Mouse (Mus musculus) embryonic stem cell, embryonic (primary cell): ENCODE results near the gene Cyp20a1.

ENCODE experiments used
- CTCF ChIA-PET, 4 experiments: fragments of 300-600 bp in 2 of 4; fragments of 350-600 bp in 2 of 4; sonication (Branson Sonifier 250); formaldehyde crosslinking; loops; one replicate each; lab custom pipeline; 2022; ENCODE audit warnings: inconsistent platforms in 2 of 4; lab: Charles Lee
- POLR2A ChIA-PET, 4 experiments: fragments of 300-600 bp in 2 of 4; fragments of 350-600 bp in 2 of 4; sonication (Branson Sonifier 250); formaldehyde crosslinking; loops; one replicate each; lab custom pipeline; 2022; ENCODE audit warnings: antibody characterized with exemption in 4 of 4, inconsistent platforms in 1 of 4; lab: Charles Lee

Cyp20a1 gene

DNA sequence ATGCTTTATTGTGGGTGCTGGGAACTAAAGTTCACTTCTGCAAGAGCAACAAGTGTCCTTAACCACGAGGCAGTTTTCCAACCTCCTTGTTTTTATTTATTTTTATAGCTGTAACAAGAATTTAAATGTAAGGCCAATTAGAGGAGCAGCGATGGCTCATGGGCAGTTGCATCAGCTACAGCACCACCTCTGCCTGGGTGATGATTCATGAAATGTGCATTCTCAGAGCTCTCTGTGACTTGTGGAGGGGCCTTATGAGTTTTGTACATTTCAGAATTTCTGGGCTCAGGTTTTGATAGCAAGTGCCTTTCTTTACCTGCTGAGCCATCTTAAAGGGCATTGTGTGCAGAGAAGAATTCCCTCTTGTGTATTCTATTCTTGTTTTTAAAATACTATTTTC is 85.2 kb downstream of the Cyp20a1 start:
- ChIA-PET POLR2A (interaction anchor here in 1 of 4 experiments (1.2 to 1.5 kb wide), 2 partner anchors 85 to 248 kb away, joined by 3 to 4 read pairs; partner anchors contain the start of genes Cyp20a1 and Nbeal1), CTCF (interaction anchor here (0.6 to 1.3 kb wide), 10 partner anchors 11 to 490 kb away, joined by 3 to 4 read pairs (median 3); no protein-coding TSS in a partner anchor)

GRCm38 (mm10) chr1:60428932-60429331 is 85.8 kb downstream of the Cyp20a1 start:
- ChIA-PET POLR2A (interaction anchor here in 1 of 4 experiments (1.2 to 1.5 kb wide), 3 partner anchors 54 to 249 kb away, joined by 3 to 5 read pairs (median 4); partner anchors contain the start of genes Cyp20a1 and Nbeal1), CTCF (interaction anchor here (0.6 to 1.3 kb wide), 8 partner anchors 12 to 431 kb away, joined by 3 to 4 read pairs (median 3); no protein-coding TSS in a partner anchor)

DNA sequence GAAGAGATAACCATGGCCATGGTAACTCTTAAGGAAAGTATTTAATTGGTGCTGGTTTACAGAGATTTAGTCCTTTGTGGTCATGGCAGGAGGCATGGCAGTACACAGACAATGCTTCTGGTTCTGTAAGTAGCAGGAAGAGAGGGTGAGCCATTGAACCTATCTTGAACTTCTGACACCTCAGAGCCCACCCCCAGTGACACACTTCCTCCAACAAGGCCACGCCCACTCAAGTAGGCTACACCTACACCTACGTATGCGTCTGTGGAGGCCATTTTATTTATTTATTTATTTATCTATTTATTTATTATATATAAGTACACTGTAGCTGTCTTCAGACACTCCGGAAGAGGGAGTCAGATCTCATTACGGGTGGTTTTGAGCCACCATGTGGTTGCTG is 88.4 kb downstream of the Cyp20a1 start:
- ChIA-PET CTCF (interaction anchor here in 1 of 4 experiments (1.1 kb wide), 1 partner anchor 13 kb away, joined by 3 read pairs; no protein-coding TSS in a partner anchor), POLR2A (interaction anchor here in 1 of 4 experiments (0.7 kb wide), 1 partner anchor 86 kb away, joined by 4 read pairs; no protein-coding TSS in a partner anchor)

- POLR2A ChIA-PET = interaction anchor here in 1 of 4 experiments (1.5 kb wide), 1 partner anchor 418 kb away, joined by 4 read pairs; no protein-coding TSS in a partner anchor
- CTCF ChIA-PET = interaction anchor here in 1 of 4 experiments (1.0 kb wide), 1 partner anchor 9 kb away, joined by 4 read pairs; no protein-coding TSS in a partner anchor
Measured at GRCm38 (mm10) chr1:60432497-60432896, 89.4 kb downstream of the Cyp20a1 start.
